Mouse (Mus musculus) lung, postnatal 10 days (tissue): Measurements from ENCODE around the gene Prkag2.
"Not testable (repeated sequence)": the region's sequence is repeated elsewhere in the genome, so short reads cannot be mapped to it uniquely, and the experiment has no call there.

ENCODE experiments used
- DNase-seq: peaks from one replicate; pipeline ENCODE4 v3.0.0; 2021

Prkag2 gene

GRCm38 (mm10) chr5:24859771-24860540 lies 240.5 kb downstream of the Prkag2 start:
- no peak for DNase-seq

- DNase-seq: no peak
These were observed 245.4 kb downstream of the Prkag2 start for GRCm38 (mm10) chr5:24854827-24855600.

GRCm38 (mm10) chr5:24854256-24854655 lies 246.2 kb downstream of the Prkag2 start:
- DNase-seq: no peak

GRCm38 (mm10) chr5:24848261-24848660 lies 252.2 kb downstream of the Prkag2 start:
- DNase-seq: not testable (repeated sequence)

- DNase-seq: no peak
These were observed 256.6 kb downstream of the Prkag2 start for GRCm38 (mm10) chr5:24843841-24844240.

- DNase-seq: peak; percentile 59
These were observed 257.4 kb downstream of the Prkag2 start for GRCm38 (mm10) chr5:24843103-24843475.

GRCm38 (mm10) chr5:24842274-24843102 lies 258.0 kb downstream of the Prkag2 start, which contains the start of gene Rheb:
Gene Rheb (minus strand): TSS chr5:24842624.
- DNase-seq: peak; percentile 100

- DNase-seq: peak; percentile 53
These were observed 258.7 kb downstream of the Prkag2 start for GRCm38 (mm10) chr5:24841662-24842273.

- no peak for DNase-seq
These were observed 259.4 kb downstream of the Prkag2 start for GRCm38 (mm10) chr5:24840975-24841431.

GRCm38 (mm10) chr5:24834491-24834890 lies 266.0 kb downstream of the Prkag2 start:
- no peak for DNase-seq

GRCm38 (mm10) chr5:24831912-24832311 lies 268.5 kb downstream of the Prkag2 start:
- DNase-seq: no peak

- DNase-seq: no peak
These were observed 272.0 kb downstream of the Prkag2 start for GRCm38 (mm10) chr5:24828446-24828845.

GRCm38 (mm10) chr5:24827173-24827572 lies 273.3 kb downstream of the Prkag2 start:
- no peak for DNase-seq

GRCm38 (mm10) chr5:24826056-24826770 lies 274.2 kb downstream of the Prkag2 start:
- no peak for DNase-seq

GRCm38 (mm10) chr5:24825365-24826055 lies 274.9 kb downstream of the Prkag2 start:
- peak; percentile 34 for DNase-seq

- DNase-seq: no peak
These were observed 276.5 kb downstream of the Prkag2 start for GRCm38 (mm10) chr5:24823864-24824405.

- no peak for DNase-seq
These were observed 277.7 kb downstream of the Prkag2 start for GRCm38 (mm10) chr5:24822781-24823180.

- not testable (repeated sequence) for DNase-seq
These were observed 278.2 kb downstream of the Prkag2 start for GRCm38 (mm10) chr5:24822231-24822630.

GRCm38 (mm10) chr5:24821403-24821841 lies 279.0 kb downstream of the Prkag2 start:
- no peak for DNase-seq

GRCm38 (mm10) chr5:24820627-24821026 lies 279.8 kb downstream of the Prkag2 start:
- DNase-seq: no peak

GRCm38 (mm10) chr5:24817191-24817590 lies 283.3 kb downstream of the Prkag2 start:
- DNase-seq: no peak
